Mouse (Mus musculus): ENCODE measurements around the gene Cs.

Cs gene

DNA sequence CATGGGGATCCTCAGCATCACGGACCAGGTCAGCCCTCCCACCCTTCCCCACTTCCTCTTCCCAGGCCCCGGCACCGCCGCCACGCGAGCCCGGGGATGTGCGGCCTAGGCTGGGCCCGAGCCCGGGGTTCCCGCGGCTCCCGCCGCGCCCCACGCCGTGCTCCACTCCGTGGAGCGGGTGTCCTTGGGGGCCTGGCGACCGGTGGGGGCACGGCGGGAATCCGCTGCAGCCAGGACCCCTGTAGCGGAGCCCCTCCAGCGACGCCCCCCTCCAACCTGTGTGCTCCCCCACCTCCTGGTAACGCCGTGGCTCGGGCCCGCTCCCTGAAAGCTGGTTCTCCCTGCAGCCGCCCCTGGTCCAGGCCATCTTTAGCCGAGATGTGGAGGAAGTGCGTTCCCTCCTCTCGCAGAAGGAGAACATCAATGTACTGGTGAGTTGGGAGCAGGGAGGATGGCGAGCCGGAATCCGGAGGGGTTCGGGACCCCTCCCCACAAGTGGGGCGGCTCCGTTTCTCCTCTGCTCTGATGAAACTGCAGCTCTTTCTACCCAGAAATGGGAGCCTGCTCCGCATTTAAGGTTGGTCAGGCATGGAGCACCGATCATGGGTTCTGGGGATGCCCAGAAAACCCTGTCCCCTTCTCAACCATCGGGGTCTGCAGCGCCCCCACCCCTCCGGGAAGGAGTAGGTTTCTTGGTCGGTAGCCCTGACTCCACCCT, 39.8 kb downstream of the Cs start:
- DNase-seq = peak; percentile 53

DNA sequence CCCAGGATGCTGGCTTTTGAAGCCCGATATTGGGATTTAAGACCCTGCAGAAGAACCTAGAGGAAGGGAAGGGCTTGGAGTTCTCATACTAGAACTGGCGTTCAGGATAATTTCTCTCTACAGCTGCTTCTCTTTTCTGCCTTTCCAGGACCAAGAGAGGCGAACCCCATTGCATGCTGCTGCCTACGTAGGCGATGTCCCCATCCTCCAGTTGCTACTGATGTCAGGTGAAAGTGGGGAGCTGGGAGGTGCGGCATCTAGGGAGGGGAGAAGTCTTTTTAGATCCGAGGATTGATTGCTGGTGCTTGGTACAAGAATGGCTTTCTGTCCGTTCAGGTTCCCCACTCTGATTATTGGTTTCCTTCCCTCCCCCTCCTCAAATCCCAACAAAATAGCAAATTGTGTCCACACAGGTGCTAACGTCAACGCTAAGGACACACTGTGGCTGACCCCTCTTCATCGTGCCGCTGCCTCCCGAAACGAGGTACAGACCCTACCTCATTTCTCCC, 40.5 kb downstream of the Cs start:
- no peak for DNase-seq

DNA sequence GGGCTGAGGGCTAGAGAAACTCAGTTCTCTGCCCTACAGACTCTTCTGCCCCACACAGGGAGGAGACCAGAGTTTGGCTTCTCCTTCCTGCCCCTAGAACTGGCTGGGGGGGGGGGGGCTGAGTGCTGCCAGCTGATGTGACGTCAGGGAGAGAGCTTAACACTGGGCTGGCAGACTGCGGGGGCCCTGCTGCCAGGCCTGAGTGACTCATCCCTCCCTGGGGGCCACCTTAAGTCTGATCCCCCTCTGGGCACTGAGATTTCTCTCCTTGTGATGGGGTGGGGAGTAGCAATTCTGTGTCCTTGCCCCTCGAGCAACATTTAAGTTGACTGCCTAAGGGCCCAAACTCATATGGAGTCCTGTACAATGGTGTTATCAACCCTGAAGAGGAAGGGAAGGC, 40.9 kb downstream of the Cs start:
- DNase-seq = no peak

DNA sequence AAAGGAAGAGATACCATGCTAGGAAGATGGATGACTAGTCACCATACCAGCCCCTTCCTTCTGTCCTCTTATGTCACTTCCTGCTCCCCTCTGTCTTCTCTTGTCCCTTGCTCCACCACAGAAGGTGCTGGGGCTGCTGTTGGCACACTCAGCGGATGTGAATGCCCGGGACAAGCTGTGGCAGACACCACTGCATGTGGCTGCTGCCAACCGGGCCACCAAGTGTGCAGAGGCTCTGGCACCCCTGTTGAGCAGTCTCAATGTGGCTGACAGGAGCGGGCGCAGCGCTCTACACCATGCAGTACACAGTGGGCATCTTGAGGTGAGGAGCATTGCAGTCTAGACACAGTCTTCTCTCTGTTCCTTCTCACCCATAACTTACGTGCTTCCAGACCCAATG, 41.7 kb downstream of the Cs start:
- DNase-seq = no peak

DNA sequence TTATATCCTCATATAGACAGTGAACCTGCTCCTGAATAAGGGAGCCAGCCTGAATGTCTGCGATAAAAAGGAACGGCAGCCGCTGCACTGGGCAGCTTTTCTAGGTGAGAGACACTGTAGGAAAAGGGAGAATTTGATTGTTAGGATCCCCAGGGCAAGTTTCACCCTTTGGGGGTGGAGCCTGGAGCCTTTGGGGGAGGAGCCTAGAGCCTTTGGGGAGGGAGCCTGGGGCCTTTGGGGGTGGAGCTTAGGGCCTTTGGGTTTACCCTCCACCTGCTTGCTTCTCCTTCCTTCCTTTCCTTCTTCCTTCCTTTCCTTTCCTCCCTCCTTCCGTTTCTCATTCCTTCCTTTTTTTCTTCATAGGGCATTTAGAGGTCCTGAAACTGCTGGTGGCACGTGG, 43.0 kb downstream of the Cs start:
- peak; percentile 47 for DNase-seq

DNA sequence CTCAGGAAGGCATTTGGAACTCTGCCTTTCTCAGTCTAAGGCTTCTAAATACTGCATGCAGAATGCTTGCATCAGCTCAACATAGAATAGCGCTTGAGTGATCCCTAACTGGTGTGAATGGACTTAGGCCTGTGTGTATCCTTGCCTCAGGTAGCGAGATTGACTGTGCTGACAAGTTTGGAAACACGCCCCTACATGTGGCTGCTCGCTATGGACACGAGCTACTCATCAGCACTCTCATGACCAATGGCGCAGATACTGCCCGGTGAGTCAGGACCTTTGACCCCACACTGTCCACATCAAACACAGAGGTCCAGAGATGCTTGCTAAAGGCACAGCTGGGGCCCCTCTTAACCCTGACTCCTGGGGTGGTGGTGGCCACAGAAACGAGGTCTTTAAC, 44.9 kb downstream of the Cs start:
- DNase-seq = no peak

DNA sequence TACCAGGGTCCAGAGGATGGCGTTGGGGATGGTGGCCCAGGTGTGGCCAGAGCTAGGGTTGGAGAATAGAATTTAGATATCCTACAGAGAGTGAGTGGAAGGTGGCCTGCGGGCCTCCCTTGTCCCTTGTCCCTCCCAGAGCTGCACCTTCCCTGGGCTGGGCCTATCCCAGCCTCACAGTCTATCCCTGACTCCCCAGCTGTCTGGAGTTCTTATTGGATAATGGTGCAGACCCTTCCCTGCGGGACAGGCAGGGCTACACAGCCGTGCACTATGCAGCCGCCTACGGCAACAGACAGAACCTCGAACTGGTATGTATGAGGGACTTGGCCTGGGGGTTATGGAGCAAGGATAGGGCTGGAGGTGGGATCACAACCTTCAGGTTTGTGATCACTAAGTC, 48.4 kb downstream of the Cs start:
- DNase-seq = no peak

DNA sequence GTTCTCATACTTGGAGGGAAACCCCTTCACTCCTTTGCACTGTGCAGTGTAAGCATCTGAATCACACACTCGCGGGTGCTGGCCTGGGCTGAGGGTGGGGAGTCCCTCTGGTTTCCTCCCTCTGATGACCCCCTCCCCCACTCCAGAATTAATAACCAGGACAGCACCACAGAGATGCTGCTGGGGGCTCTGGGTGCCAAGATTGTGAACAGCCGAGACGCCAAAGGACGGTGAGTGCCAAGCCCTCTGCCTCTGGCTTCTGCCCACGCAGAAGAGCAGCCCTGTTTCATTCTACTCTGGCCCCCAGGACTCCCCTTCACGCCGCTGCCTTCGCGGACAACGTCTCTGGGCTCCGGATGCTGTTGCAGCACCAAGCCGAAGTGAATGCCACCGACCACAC, 51.4 kb downstream of the Cs start:
- DNase-seq = no peak

DNA sequence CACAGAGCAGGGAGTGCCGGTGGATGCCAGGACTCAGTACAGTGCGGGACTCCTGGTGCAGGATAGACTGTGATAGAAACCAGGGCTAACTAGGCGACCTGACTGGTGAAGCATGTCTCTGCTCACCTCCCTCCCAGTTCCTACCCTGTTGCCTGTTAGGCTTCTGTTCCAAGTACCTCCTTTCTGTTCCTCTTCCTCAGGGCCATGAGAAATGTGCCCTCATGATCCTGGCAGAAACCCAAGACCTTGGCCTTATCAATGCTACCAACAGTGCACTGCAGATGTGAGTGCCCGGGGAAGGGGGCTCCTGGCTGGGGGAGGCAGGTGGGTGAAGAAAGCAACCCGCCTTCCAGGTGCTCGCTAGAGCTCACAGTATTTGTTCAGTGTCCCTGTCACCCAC, 52.0 kb downstream of the Cs start:
- no peak for DNase-seq

DNA sequence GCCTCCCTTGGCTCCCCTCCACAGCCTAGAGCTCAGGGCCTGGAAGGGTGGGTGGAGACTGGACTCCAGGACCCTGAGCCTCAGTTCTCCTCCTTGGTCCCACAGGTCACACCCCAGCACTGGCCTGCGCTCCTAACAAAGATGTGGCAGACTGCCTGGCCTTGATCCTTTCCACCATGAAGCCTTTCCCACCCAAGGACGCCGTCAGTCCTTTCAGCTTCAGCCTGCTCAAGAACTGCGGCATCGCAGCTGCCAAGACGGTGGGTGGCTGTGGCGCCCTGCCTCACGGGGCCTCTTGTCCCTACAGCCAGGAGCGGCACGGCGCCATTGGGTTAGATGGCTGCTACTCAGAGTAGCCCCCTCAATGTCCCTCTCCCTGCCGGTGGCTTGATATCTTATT, 52.8 kb downstream of the Cs start:
- DNase-seq = no peak

DNA sequence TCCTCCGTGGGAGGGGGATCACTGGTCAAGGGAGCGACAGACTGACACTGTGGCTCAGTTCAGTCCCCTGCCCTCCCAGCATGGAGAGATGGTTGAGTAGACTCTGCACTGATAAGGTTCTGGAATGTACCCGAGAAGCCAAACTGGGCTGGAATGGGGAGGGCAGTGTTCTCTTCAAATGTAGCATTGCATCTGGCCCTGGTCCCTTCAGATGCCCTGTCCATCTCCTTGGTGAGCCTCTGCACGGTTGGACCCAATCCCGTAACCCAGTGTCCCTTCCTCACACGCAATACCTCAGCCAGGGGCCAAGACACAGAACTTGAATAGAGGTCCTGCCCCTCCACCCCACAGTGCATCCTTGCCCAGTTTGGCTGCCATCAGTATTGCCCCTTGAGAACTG, 54.3 kb downstream of the Cs start:
- no peak for DNase-seq

DNA sequence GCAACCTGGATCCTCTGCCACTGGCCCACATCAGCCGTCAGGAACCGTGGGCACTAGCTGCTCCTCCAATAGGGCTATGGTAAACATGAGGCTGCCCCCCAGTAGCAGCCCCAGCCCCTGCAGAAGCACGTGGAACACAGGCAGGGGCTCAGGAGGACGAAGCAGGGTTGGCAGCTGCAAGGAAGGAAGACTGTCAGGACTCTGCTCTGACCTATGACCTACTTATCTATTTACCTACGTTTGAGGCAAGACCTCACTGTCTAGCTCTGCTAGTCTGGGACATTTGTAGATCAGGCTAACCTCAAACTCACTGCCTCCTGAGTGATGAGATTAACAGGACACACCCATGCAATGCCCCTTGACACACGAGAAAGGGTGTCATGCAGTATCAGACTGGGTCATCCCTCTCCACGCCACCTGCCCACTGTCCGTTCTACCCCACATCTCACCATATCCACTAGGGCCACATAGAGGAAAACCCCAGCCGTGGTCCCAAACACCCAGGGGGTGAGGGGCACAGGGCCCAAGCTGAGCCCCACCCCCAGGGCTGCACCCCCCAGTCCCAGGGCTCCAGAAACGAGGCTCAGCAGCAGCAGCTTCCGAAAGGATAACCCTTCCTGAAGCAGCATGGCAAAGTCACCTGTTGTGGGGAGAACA, 58.6 kb downstream of the Cs start:
- DNase-seq = no peak

DNA sequence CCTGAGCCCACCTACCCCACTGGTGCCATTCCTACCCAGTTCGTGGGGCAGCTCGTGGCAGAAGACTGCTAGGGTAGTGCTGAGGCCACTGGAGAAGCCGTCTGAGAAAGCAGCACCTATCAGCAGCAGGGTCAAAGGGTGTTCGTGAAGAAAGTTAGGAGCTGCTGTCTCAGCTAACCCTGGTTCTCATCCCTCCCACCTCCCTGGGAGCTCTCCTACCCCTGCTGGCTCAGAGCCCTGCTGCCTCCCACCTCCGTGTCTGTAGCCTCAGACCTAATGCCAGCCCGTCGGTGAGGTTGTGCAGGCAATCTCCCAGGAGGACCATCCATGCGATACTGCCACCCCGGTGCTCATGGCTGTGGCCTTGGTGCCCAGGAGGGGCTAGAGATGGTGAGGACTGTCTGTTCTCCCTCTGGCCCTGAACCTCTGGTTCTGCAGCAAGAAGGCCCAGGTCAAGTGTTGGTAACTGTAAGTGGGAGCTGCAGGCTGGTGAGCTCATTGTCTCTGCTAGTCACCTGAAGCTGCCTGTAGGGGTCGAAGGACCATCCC, 59.3 kb downstream of the Cs start:
- DNase-seq = no peak

DNA sequence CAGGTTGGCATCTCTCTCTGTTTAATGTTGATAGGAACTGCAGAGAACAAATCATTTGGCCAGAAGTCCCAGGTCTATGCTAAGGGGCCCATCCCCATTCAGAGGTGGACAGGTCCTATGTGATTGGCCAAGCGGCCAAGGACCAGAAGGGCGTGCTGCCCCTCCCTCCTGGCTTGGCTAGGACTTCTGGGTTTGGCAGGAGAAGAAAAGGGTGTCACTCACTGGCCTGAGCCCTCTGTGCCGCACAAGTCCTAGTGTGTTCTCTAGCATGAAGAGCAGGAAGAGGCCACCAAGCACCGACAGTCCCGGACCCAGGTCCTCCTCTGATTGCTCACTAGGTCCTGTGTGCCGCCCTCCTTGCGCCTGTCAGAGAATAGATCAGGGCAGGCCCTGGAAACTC, 59.9 kb downstream of the Cs start:
- no peak for DNase-seq

DNA sequence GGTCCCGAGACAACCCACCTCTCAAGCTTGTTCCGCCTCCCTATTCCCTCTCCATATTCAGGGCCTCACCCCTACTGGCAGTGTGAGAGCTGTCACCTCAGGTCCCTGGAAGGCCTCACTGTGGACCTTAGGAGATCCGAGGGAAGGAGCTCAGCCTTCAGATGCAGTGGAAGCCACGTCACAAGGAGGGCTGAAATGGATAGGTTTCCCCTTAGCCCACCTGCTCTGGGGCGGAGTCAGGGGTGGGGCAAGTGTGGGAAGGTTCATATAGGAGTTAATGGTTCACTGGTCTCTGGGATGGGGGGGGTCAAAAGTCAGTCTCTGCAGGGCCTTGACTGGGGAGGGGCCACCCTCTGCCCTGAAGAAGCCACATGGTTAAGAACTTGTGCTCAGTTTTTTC, 62.8 kb downstream of the Cs start:
- DNase-seq = no peak

DNA sequence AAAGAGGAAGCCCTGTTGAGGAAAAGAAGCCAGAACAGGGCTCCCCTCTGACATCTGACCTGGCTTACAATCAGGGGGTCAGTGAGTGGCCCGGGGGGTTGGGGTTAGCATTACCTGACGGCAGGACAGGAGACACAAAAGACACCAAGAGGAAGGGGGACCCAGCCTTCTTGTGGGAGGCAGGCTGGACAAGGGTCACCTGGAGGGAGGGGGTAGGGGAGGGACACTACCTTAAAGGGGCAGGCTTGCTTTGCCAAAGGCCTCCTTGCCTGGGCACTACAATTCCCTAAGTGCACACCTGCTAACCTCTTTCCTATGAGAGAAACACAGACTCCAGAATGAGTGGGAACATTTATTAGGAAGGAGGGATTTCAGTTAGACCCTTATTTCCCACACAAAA, 63.5 kb downstream of the Cs start, which contains the start of gene Slc39a5:
Gene Slc39a5 (minus strand): TSS at position 174 of the 400 bp plus-strand sequence.
- no peak for DNase-seq

DNA sequence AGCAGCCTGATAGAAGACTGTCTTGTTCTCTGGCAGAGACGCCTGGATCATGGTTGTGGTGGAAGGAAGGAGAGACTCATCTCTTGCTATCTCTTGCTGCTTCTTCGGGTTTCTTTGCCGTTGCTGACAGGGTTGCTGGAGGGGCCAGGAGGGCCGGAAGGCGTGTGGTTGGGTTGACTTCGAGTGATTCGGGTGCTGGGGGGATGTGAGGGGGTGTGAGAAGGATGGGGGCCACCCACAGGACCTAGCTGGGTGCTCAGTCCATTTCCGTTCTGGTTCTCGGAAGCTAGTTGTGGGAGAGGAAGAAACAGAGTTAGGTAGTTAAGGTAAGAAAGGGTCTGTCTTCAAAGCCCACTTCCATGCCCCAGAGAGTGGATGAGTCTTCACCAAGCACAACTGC, 64.1 kb downstream of the Cs start:
- DNase-seq = no peak

DNA sequence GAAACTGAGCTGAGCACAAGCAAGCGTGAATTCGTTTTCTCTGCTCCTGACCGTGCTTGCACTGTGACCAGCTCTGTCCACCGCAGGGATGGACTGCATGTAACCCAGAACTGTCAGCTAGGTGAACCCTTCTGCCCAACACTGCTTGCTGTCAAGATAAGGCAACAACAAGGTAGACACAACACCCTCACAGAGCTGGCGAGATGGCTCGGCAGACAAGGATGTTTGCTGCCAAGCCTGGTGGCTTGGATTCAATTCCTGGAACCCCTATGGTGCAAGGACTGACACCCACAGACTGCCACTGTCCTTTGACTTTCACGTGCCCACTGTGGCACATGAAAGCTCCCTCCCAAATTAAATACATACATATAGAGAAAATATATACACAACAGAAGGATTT, 66.4 kb downstream of the Cs start:
- DNase-seq = no peak

DNA sequence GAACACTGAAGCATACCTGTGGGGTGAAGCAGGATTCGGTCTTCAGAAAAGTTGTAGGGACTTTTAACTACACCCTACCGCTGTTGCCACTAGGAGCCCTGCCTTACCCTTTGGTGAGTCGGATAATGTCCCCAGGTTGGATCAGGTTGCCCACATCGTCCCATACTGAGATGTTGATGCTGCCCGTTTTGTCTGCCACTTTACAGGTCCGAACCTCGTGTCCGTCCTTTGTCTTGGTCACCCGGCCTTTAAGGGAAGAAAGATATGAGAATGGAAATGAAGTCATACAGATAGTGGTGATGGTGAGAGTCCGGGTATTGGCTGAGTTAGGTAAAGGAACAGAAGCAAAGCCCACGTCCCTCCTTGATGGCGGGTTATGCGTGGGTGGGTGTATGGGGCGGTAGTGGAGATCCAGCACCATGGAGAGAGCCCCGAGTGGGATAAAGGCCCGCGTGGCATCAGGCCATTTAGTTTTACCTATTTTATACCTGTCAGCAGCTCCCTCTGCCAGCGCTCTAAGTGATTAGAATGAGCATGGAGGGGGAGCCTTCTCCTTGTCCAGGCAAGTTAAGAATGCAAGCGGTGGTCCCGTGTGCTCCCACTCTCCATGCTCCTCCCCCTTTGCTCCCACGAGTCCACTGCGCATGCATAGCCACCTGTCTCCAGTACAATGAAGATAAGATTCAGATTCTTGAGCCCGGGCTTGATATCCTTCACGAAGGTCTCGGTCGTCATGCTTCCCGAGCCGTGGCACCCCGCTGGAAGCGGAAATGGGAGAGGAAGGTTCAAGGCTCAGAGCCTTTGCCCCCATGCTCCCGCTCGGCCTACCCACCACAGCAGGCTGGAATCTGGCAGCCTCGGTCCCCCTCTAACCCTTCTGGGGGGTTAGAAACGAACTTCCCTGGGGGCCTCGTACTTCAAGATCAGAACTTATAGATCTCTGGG, 71.3 kb downstream of the Cs start:
- peak; percentile 32 for DNase-seq

DNA sequence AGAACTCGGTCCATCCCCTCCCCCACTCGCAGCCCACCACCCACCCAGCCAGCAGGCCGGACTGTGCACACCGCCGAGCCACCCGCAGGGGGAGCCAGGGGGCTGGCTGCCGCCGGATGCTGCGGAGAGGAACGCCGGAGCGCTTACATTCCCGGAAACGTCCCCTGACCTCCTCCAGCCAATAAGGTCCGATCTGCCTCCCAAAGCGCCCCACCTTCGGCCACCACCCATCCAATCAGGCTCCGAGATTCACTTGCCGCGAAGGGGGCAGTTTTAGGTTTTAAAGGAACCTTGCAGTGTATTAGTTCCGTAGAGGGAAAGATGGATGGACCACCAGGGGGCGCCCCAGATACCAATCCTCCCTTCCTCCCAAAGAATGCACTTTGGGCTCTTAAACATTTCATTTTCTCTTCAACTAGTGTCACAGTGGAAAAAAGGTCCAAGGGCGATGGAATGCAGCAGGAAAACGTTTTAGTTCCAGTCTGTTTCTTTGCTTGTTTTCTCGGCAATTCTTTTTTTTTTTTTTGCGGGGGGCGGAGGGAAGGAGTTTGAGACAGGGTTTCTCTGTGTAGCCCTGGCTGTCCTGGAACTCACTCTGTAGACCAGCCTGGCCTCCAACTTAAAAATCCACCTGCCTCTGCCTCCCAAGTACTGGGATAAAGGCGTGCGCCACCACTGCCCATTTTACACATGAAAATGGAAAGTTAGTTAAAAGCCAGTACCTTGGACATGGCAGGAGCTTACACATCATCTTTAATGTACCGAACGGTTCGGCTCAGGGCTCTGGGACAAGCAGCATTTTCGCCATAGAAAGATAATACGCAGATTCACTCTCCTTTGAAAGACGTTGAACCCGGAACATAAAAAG, 72.4 kb downstream of the Cs start:
- DNase-seq = peak; percentile 99

DNA sequence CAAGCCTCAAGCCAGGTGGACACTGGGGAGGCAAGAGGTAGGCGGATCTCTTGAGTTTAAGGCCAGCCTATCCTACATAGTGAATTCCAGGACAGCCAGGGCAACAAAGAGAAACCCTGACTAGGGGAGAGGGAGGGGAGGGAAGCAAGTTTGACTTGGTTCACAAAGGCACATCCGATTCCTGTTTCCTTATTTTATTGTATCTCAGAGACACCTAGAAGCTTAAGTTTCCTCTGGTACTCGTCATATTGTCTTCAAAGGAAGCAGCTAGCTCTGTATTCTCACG, 73.0 kb downstream of the Cs start:
- DNase-seq = no peak

Data from lung, postnatal 10 days (tissue).